Mouse (Mus musculus) embryonic fibroblast, embryonic 13.5 days (primary cell): ENCODE data around the gene Herpud2. TPM values are rescaled to one million over a fixed set of nuclear protein-coding genes. Genes with fewer than 3 reads are reported as not detected.

ENCODE experiments used
- H3K27ac ChIP-seq: 2 replicates; pipeline ENCODE4 v1.5.1; 2012; ENCODE audit warnings: low read length, control low read depth, inconsistent platforms; ENCODE audit not compliant: insufficient read depth
- H3K4me1 ChIP-seq: 2 replicates; pipeline ENCODE4 v1.6.1; 2011; ENCODE audit warnings: low read length; ENCODE audit not compliant: control insufficient read depth, insufficient read depth
- H3K4me3 ChIP-seq: 2 replicates; pipeline ENCODE4 v1.5.1; 2011; ENCODE audit warnings: mild to moderate bottlenecking, control low read depth, low read length; ENCODE audit not compliant: insufficient read depth
- CTCF ChIP-seq: IDR thresholded peaks from 2 replicates; pipeline ENCODE4 v1.5.1; 2011; ENCODE audit warnings: mild to moderate bottlenecking, control low read depth, low read length, moderate library complexity, borderline replicate concordance; ENCODE audit not compliant: insufficient read depth
- POLR2A ChIP-seq: IDR thresholded peaks from 2 replicates; pipeline ENCODE4 v1.6.1; 2011; ENCODE audit warnings: low read depth, mild to moderate bottlenecking, control low read depth, low read length, moderate library complexity
- polyA plus RNA-seq: library from polyadenylated mRNA; stranded (reverse); fragments of >200 nt; gene quantifications from 2 replicates; pipeline ENCODE4 v1.2.4, GENCODE M21; 2011; ENCODE audit warnings: low read depth; ENCODE audit not compliant: missing spikeins, insufficient read length

The Herpud2 gene
- polyA plus RNA-seq, 1 experiment = 62.1 TPM

- peak overlapping the region; percentile 97 for H3K27ac ChIP-seq
- peak overlapping the region; percentile 34 for H3K4me3 ChIP-seq
Measured at GRCm38 (mm10) chr9:25152457-25152856, 837 bp upstream of the Herpud2 start.

GRCm38 (mm10) chr9:25150791-25151610 lies 619 bp downstream of the Herpud2 start:
- Histone ChIP-seq H3K4me1 (no peaks in the 10 kb centered on the region; the same call in 1 of the 2 replicates), H3K4me3 (peak overlapping the region; percentile 91), H3K27ac (peak overlapping the region; percentile 97)
- TF ChIP-seq POLR2A = 0 out of 2 replicates have a peak, but pooled peaks have one; percentile 1
- no peak for TF ChIP-seq CTCF

More at GRCm38 (mm10) chr9:25152457-25152856, 837 bp upstream of the Herpud2 start:
- TF ChIP-seq CTCF (no peak), POLR2A (no peak)
- no peaks in the 10 kb centered on the region; the same call in 1 of the 2 replicates for H3K4me1 ChIP-seq

- TF ChIP-seq CTCF = no peak
- TF ChIP-seq POLR2A = no peak
- no peak overlapping the region for H3K27ac ChIP-seq
- H3K4me1 ChIP-seq = no peaks in the 10 kb centered on the region; the same call in 1 of the 2 replicates
- peak overlapping the region; percentile 33 for H3K4me3 ChIP-seq
Measured at GRCm38 (mm10) chr9:25148767-25149166, 2.9 kb downstream of the Herpud2 start.

GRCm38 (mm10) chr9:25145925-25146324 lies 5.7 kb downstream of the Herpud2 start:
- no peak for TF ChIP-seq POLR2A
- no peak for TF ChIP-seq CTCF
- Histone ChIP-seq H3K4me1 (no peaks in the 10 kb centered on the region; the same call in 1 of the 2 replicates), H3K27ac (peak overlapping the region; percentile 74), H3K4me3 (no peak overlapping the region)

DNA sequence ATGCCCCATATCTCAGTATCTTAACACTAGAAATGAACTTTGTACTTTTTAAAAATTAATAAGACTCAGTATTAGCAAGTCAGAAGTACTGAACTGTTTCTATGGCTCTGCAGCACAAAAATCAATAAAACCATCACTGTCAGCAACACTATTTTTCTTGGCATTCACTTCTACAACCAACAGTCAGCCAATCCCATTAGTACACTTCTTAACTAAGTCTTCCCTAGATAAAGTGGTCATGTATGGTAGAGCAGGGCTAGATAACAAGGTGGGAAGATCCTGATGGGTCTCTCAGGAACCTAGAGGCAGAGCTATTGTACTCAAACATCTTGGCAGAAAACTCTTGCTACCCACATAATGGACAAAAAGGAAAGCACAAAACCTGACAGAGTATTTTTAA lies 7.7 kb downstream of the Herpud2 start:
- TF ChIP-seq POLR2A = no peak
- TF ChIP-seq CTCF = no peak

DNA sequence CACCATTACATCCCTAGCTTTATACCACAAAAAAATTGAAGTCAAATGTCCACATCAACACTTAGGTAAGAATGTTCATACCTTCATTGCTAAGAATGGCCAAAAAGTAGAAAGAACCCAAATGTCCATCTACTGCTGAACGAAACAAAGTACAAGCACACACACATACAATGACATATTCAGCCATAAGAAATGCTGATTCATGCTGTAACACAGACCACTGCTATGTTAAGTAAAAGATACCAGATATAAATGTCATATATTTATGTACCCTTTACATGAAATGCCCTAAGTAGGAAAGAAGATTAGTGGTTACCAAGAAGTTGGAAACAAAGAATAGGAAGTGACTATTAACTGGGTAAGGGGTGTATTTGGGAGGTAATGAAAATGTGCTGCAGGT lies 8.6 kb downstream of the Herpud2 start:
- no peak overlapping the region for H3K4me3 ChIP-seq
- no peak overlapping the region for H3K27ac ChIP-seq
- peaks cover 7% of the 10 kb centered on the region; the same call in 1 of the 2 replicates for H3K4me1 ChIP-seq
- no peak for TF ChIP-seq CTCF
- TF ChIP-seq POLR2A = no peak

More for the DNA sequence above, 7.7 kb downstream of the Herpud2 start:
- no peak overlapping the region for H3K27ac ChIP-seq
- H3K4me1 ChIP-seq = peaks cover 7% of the 10 kb centered on the region
- H3K4me3 ChIP-seq = no peak overlapping the region

- TF ChIP-seq POLR2A = no peak
- no peak for TF ChIP-seq CTCF
- Histone ChIP-seq H3K27ac (no peak overlapping the region), H3K4me3 (no peak overlapping the region), H3K4me1 (peaks cover 7% of the 10 kb centered on the region; the same call in 1 of the 2 replicates)
Measured at GRCm38 (mm10) chr9:25142041-25142440, 9.6 kb downstream of the Herpud2 start.

GRCm38 (mm10) chr9:25140330-25140729 lies 11.3 kb downstream of the Herpud2 start:
- no peak for TF ChIP-seq POLR2A
- no peak for TF ChIP-seq CTCF

DNA sequence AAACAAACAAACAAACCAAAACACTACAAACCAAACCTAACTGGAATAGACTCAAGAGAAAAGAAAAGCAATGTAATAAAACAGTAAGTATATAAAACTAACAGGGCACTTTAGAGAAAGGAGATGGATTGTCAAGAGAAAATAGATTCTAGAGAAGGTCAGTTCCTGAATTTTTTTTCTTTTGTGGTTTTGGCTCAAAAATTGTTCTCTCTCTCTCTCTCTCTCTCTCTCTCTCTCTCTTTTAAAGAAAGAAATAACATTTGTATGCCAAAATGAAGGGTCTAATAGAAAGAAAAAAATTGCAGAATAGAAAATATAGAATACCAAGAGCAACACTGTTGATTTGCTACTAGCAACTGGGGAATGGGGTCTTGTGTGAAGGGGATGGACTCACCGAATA lies 12.7 kb downstream of the Herpud2 start:
- H3K4me3 ChIP-seq = no peak overlapping the region
- H3K4me1 ChIP-seq = peaks cover 7% of the 10 kb centered on the region; the same call in 1 of the 2 replicates
- H3K27ac ChIP-seq = no peak overlapping the region
- TF ChIP-seq CTCF = no peak
- no peak for TF ChIP-seq POLR2A

More at GRCm38 (mm10) chr9:25140330-25140729, 11.3 kb downstream of the Herpud2 start:
- Histone ChIP-seq H3K4me1 (peaks cover 7% of the 10 kb centered on the region; the same call in 1 of the 2 replicates), H3K27ac (peak overlapping the region; percentile 1; the same call in 1 of the 2 replicates), H3K4me3 (no peak overlapping the region)

GRCm38 (mm10) chr9:25132920-25133319 lies 18.7 kb downstream of the Herpud2 start:
- TF ChIP-seq POLR2A (no peak), CTCF (no peak)
- no peak overlapping the region for H3K4me3 ChIP-seq

GRCm38 (mm10) chr9:25132253-25132652 lies 19.4 kb downstream of the Herpud2 start:
- H3K4me1 ChIP-seq = no peaks in the 10 kb centered on the region
- H3K4me3 ChIP-seq = no peak overlapping the region
- H3K27ac ChIP-seq = no peak overlapping the region
- no peak for TF ChIP-seq CTCF
- no peak for TF ChIP-seq POLR2A

More at GRCm38 (mm10) chr9:25132920-25133319, 18.7 kb downstream of the Herpud2 start:
- H3K4me1 ChIP-seq = no peaks in the 10 kb centered on the region
- no peak overlapping the region for H3K27ac ChIP-seq
